Mouse (Mus musculus) lung, embryonic 15.5 days (tissue): Measurements from ENCODE around the gene Ascc3. TPM values are rescaled to one million over a fixed set of nuclear protein-coding genes. Genes with fewer than 3 reads are reported as not detected.

Source experiments
- ATAC-seq: fragments of 200-750 bp; cut with Nextera tagmentation; 2 replicates; pipeline ENCODE4 v1.8.0; 2017; ENCODE audit warnings: moderate number of reproducible peaks, borderline replicate concordance; ENCODE audit not compliant: low FRiP score, low TSS enrichment; ENCODE audit errors: extremely low read depth
- H3K27ac ChIP-seq: fragments of 300-500 bp; sonication (generic); 2 replicates; pipeline ENCODE4 v1.5.1; 2015; ENCODE audit warnings: moderate library complexity, mild to moderate bottlenecking, inconsistent platforms
- H3K27me3 ChIP-seq: fragments of 300-500 bp; sonication (generic); 2 replicates; pipeline ENCODE4 v1.6.1; 2015; ENCODE audit warnings: inconsistent platforms
- H3K36me3 ChIP-seq: fragments of 300-500 bp; sonication (generic); 2 replicates; pipeline ENCODE4 v1.6.1; 2015; ENCODE audit warnings: inconsistent platforms
- H3K4me1 ChIP-seq: fragments of 300-500 bp; sonication (generic); 2 replicates; pipeline ENCODE4 v1.6.1; 2015; ENCODE audit warnings: inconsistent platforms
- H3K4me2 ChIP-seq: fragments of 300-500 bp; sonication (generic); 2 replicates; pipeline ENCODE4 v1.6.1; 2015; ENCODE audit warnings: inconsistent platforms, mild to moderate bottlenecking, moderate library complexity
- H3K4me3 ChIP-seq: fragments of 300-500 bp; sonication (generic); 2 replicates; pipeline ENCODE4 v1.5.1; 2015; ENCODE audit warnings: mild to moderate bottlenecking, inconsistent platforms
- H3K9ac ChIP-seq: fragments of 300-500 bp; sonication (generic); 2 replicates; pipeline ENCODE4 v1.6.1; 2015; ENCODE audit warnings: inconsistent platforms
- H3K9me3 ChIP-seq: fragments of 300-500 bp; sonication (generic); 2 replicates; pipeline ENCODE4 v1.6.1; 2016; ENCODE audit warnings: inconsistent platforms
- WGBS: fragments of 180-500 bp; shearing (Covaris S2); methylation state at CpG from one replicate; pipeline ENCODE4 v1.1.7; 2015; 5-methylcytosine and 5-hydroxymethylcytosine counted together
- polyA plus RNA-seq: library from polyadenylated mRNA; unstranded; fragments of >200 nt; fragmentation: Nextera tagmentation; extraction: Ambion mirVana; gene quantifications from 2 replicates; pipeline ENCODE4 v1.2.1, GENCODE M21; 2015

Ascc3 gene
- polyA plus RNA-seq, 1 experiment from 2014 or later: 21.5 TPM

DNA sequence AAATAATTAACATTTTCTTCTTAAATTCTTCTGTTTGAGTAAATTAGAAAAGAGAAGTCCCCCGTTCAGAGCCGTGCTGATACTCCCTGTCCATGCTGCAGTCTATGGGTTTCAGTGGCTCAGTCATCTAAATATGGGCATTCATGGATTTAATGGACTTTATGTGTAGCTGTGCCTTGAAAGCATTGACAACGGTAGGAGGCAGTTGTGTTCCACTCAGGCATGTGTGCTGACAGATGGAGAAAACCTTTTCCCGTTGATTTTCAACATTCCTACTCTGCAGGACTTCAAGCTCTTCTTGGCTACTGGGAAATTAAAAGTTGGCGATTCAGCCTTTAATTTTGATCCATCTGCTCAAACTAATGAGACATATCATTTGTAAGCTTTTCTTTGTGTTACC is 79.0 kb downstream of the Ascc3 start:
- WGBS: 75% methylated on average over 5 of the region's 5 CpGs
- Histone ChIP-seq H3K27me3 (no peaks in the 10 kb centered on the region), H3K9me3 (no peaks in the 10 kb centered on the region), H3K4me3 (no peak overlapping the region), H3K4me2 (no peak overlapping the region), H3K36me3 (peaks cover 2% of the 10 kb centered on the region; the same call in 1 of the 2 replicates), H3K4me1 (no peaks in the 10 kb centered on the region), H3K27ac (no peak overlapping the region), H3K9ac (no peak overlapping the region)
- no peak for ATAC-seq

- Histone ChIP-seq H3K4me3 (no peak overlapping the region), H3K27ac (no peak overlapping the region), H3K4me2 (no peak overlapping the region), H3K36me3 (no peaks in the 10 kb centered on the region), H3K9me3 (no peaks in the 10 kb centered on the region), H3K27me3 (no peaks in the 10 kb centered on the region), H3K4me1 (no peaks in the 10 kb centered on the region), H3K9ac (no peak overlapping the region)
- no peak for ATAC-seq
These were observed 97.9 kb downstream of the Ascc3 start for GRCm38 (mm10) chr10:50690324-50690723.

- H3K27ac ChIP-seq: no peak overlapping the region
- H3K9ac ChIP-seq: no peak overlapping the region
- ATAC-seq: no peak
- H3K27me3 ChIP-seq: no peaks in the 10 kb centered on the region
- H3K36me3 ChIP-seq: no peaks in the 10 kb centered on the region
- H3K4me3 ChIP-seq: no peak overlapping the region
- H3K4me1 ChIP-seq: no peaks in the 10 kb centered on the region
- WGBS: 54% methylated on average over 4 of the region's 4 CpGs
- no peak overlapping the region for H3K4me2 ChIP-seq
- H3K9me3 ChIP-seq: no peaks in the 10 kb centered on the region
These were observed 106.5 kb downstream of the Ascc3 start for GRCm38 (mm10) chr10:50698836-50699433.

DNA sequence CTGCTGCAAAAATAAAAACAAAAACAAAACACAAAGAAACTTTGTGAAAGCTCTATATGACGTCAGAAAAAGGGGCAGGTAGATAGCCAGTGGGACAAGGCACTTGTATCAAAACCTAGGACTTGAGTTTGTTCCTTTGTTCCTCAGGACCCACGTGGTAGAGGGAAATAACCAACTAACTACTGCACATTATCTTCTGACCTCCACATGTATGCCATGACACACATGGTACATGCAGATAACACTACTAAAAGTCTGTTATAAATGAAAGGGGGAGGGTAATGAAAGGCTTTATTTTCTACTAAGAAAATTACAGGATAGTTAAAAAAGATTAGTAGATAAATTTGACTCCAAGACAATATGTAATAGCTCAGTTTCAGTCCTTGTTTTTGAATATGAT is 109.3 kb downstream of the Ascc3 start:
- no peaks in the 10 kb centered on the region for H3K27me3 ChIP-seq
- H3K4me1 ChIP-seq: no peaks in the 10 kb centered on the region
- H3K4me2 ChIP-seq: no peak overlapping the region
- H3K4me3 ChIP-seq: no peak overlapping the region
- H3K36me3 ChIP-seq: no peaks in the 10 kb centered on the region
- ATAC-seq: no peak
- no peaks in the 10 kb centered on the region for H3K9me3 ChIP-seq
- H3K27ac ChIP-seq: no peak overlapping the region
- WGBS: 58% methylated on average over 2 of the region's 2 CpGs
- H3K9ac ChIP-seq: no peak overlapping the region

- no peaks in the 10 kb centered on the region for H3K27me3 ChIP-seq
- WGBS: 64% methylated on average over 3 of the region's 3 CpGs
- H3K4me2 ChIP-seq: no peak overlapping the region
- no peaks in the 10 kb centered on the region for H3K36me3 ChIP-seq
- H3K4me3 ChIP-seq: no peak overlapping the region
- no peak for ATAC-seq
- no peak overlapping the region for H3K27ac ChIP-seq
- no peaks in the 10 kb centered on the region for H3K9me3 ChIP-seq
- no peak overlapping the region for H3K9ac ChIP-seq
- no peaks in the 10 kb centered on the region for H3K4me1 ChIP-seq
These were observed 109.9 kb downstream of the Ascc3 start for GRCm38 (mm10) chr10:50702361-50702760.

DNA sequence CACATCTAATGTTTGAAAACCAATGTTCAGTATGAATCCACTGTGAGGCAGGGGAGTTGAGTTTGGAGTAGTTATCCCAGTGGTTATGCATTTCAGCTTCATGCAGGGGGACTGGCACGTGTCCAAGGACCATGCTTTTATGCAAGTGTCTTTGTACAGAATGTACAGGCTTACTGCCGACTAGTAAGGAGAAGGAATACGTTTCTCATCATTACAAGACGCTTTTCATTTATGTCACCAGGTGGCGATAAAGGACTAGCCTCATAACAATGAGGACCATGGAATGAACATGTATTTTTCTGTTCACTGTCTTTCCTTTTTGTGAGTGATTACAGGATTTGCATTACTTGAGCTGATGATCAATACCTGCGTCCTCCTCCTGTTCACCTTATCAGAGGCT is 111.7 kb downstream of the Ascc3 start:
- Histone ChIP-seq H3K4me2 (no peak overlapping the region), H3K9me3 (no peaks in the 10 kb centered on the region), H3K4me1 (no peaks in the 10 kb centered on the region), H3K27me3 (no peaks in the 10 kb centered on the region), H3K27ac (no peak overlapping the region), H3K4me3 (no peak overlapping the region), H3K36me3 (no peaks in the 10 kb centered on the region), H3K9ac (no peak overlapping the region)
- no peak; the same call in 1 of the 2 replicates for ATAC-seq
- WGBS: 16% methylated on average over 6 of the region's 6 CpGs

DNA sequence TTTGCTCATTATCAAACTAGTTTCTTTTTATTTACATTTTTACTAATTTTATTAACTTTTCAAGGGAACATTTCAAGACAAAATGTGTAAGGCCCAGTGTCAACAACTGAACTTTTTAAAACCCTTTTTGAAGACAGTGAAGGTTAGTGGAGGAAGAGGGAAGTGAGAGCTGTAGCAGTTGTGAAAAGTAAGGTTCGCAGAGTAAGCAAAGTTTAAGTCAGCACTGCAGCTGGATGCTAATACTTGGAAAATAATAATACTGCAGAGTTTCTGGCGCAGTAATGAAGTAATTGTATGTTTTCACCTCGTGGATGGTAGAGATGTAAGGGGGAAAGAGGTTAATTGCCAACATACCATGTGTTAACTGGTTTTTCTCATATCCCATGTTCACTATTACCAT is 112.4 kb downstream of the Ascc3 start:
- Histone ChIP-seq H3K4me2 (no peak overlapping the region), H3K27me3 (no peaks in the 10 kb centered on the region), H3K36me3 (no peaks in the 10 kb centered on the region), H3K4me3 (no peak overlapping the region), H3K27ac (no peak overlapping the region), H3K9ac (no peak overlapping the region), H3K9me3 (no peaks in the 10 kb centered on the region), H3K4me1 (no peaks in the 10 kb centered on the region)
- ATAC-seq: no peak
- 85% methylated on average over 3 of the region's 3 CpGs for WGBS

GRCm38 (mm10) chr10:50711286-50711685 is 118.8 kb downstream of the Ascc3 start:
- no peaks in the 10 kb centered on the region for H3K27me3 ChIP-seq
- no peak overlapping the region for H3K4me3 ChIP-seq
- no peaks in the 10 kb centered on the region for H3K9me3 ChIP-seq
- H3K36me3 ChIP-seq: 0 out of 2 replicates have a peak, but pooled peaks cover 4% of the 10 kb centered on the region
- 94% methylated on average over 3 of the region's 3 CpGs for WGBS
- no peak overlapping the region for H3K9ac ChIP-seq
- H3K27ac ChIP-seq: no peak overlapping the region
- ATAC-seq: no peak
- H3K4me1 ChIP-seq: no peaks in the 10 kb centered on the region
- H3K4me2 ChIP-seq: no peak overlapping the region

- ATAC-seq: no peak
- no peak overlapping the region for H3K9ac ChIP-seq
- H3K9me3 ChIP-seq: no peaks in the 10 kb centered on the region
- WGBS: 84% methylated on average over 1 of the region's 1 CpGs
- 0 out of 2 replicates have a peak, but pooled peaks cover 4% of the 10 kb centered on the region for H3K36me3 ChIP-seq
- no peaks in the 10 kb centered on the region for H3K27me3 ChIP-seq
- H3K27ac ChIP-seq: no peak overlapping the region
- no peak overlapping the region for H3K4me3 ChIP-seq
- H3K4me1 ChIP-seq: no peaks in the 10 kb centered on the region
- no peak overlapping the region for H3K4me2 ChIP-seq
These were observed 119.3 kb downstream of the Ascc3 start for GRCm38 (mm10) chr10:50711765-50712164.

DNA sequence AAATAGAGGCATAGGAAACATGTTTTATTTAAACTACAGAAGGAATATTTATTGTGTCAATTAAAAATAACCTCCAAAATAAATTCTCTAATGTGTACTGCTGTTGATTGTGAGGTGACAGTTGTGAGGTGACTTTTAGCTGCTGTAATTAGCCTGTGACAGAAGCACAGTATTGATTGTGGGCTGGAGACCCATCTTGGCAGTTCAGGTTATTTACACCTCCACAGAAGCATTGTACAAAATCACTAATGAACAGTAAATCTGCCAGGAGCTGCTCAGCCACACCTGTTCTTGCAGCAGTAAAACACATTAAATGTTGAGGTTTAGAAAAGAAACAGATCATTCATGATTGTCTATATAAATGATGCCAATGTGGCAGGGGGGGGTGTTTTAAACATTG is 141.0 kb downstream of the Ascc3 start:
- H3K9me3 ChIP-seq: no peaks in the 10 kb centered on the region
- no peaks in the 10 kb centered on the region for H3K4me1 ChIP-seq
- ATAC-seq: no peak
- H3K36me3 ChIP-seq: no peaks in the 10 kb centered on the region
- H3K4me3 ChIP-seq: no peak overlapping the region
- no peak overlapping the region for H3K4me2 ChIP-seq
- H3K9ac ChIP-seq: no peak overlapping the region
- no peaks in the 10 kb centered on the region for H3K27me3 ChIP-seq
- H3K27ac ChIP-seq: no peak overlapping the region

DNA sequence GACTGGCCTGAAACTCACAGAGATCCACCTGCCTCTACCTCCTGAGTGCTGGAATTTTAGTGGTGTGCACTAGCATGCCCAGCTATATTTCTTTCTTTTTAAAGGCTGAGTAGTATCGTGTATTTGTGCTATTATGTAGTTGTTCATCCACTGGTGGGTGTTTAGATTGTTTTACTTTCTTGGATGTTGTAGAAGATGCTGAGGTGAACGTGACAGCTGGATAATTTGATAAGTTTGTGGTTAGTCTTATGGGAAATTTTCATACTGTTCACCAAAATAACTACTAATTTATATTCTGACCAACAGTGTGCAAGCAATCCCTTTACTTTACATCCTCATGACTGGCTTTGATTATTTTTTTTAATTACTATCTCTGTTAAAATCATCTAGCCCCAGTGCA is 169.6 kb downstream of the Ascc3 start:
- no peaks in the 10 kb centered on the region for H3K9me3 ChIP-seq
- H3K27me3 ChIP-seq: no peaks in the 10 kb centered on the region
- no peak for ATAC-seq
- no peaks in the 10 kb centered on the region for H3K4me1 ChIP-seq
- no peak overlapping the region for H3K27ac ChIP-seq
- H3K9ac ChIP-seq: no peak overlapping the region
- no peak overlapping the region for H3K4me3 ChIP-seq
- no peaks in the 10 kb centered on the region for H3K36me3 ChIP-seq
- no peak overlapping the region for H3K4me2 ChIP-seq
- 74% methylated on average over 2 of the region's 2 CpGs for WGBS

- H3K27me3 ChIP-seq: no peaks in the 10 kb centered on the region
- H3K9me3 ChIP-seq: no peaks in the 10 kb centered on the region
- no peak overlapping the region for H3K27ac ChIP-seq
- H3K4me3 ChIP-seq: no peak overlapping the region
- no peaks in the 10 kb centered on the region for H3K4me1 ChIP-seq
- H3K9ac ChIP-seq: no peak overlapping the region
- 69% methylated on average over 2 of the region's 2 CpGs for WGBS
- ATAC-seq: no peak
- H3K4me2 ChIP-seq: no peak overlapping the region
- no peaks in the 10 kb centered on the region for H3K36me3 ChIP-seq
These were observed 170.5 kb downstream of the Ascc3 start for GRCm38 (mm10) chr10:50762984-50763383.
